Mouse (Mus musculus) G1E (cell line): ENCODE measurements at regions not wholly inside any gene's neighbourhood (a gene's known extent, or its start where the extent isn't known, plus 50 kb on each side); places are given as distances from the start of the nearest gene placed in this dataset.

ENCODE experiments used
- ATAC-seq: 2 replicates; pipeline ENCODE4 v1.8.0; 2016; ENCODE audit warnings: mild to moderate bottlenecking; ENCODE audit not compliant: insufficient number of reproducible peaks, poor library complexity, low FRiP score, severe bottlenecking; ENCODE audit errors: extremely low read depth
- DNase-seq: peaks from one replicate; pipeline ENCODE4 v3.0.0; 2012; ENCODE audit warnings: low spot score
- H3K27me3 ChIP-seq: 2 replicates; pipeline ENCODE4 v1.6.1; 2012; ENCODE audit warnings: mild to moderate bottlenecking, low read length, inconsistent platforms; ENCODE audit not compliant: insufficient read depth
- H3K36me3 ChIP-seq: replicated peaks from 2 replicates; pipeline ENCODE3; 2012; ENCODE audit warnings: mild to moderate bottlenecking, inconsistent platforms
- H3K4me1 ChIP-seq: 2 replicates; pipeline ENCODE4 v1.6.1; 2012; ENCODE audit warnings: low read depth, low read length, inconsistent platforms, mixed read lengths; ENCODE audit not compliant: insufficient read depth
- H3K4me3 ChIP-seq: 2 replicates; pipeline ENCODE4 v1.5.1; 2012; ENCODE audit warnings: low read depth, mild to moderate bottlenecking, inconsistent platforms, low read length, moderate library complexity, mixed read lengths
- H3K9me3 ChIP-seq: replicated peaks from 2 replicates; pipeline ENCODE4 v1.6.1; 2012; ENCODE audit warnings: inconsistent platforms
- CTCF ChIP-seq: IDR thresholded peaks from 2 replicates; pipeline ENCODE4 v1.5.1; 2012; ENCODE audit warnings: low read depth, low read length, inconsistent platforms, mixed read lengths
- GATA1 ChIP-seq: IDR thresholded peaks from 2 replicates; pipeline ENCODE4 v1.6.1; 2012; ENCODE audit warnings: borderline replicate concordance, low read length, inconsistent platforms, mixed read lengths
- GATA2 ChIP-seq: IDR thresholded peaks from 2 replicates; pipeline ENCODE4 v1.6.1; 2012; ENCODE audit warnings: low read depth, low read length, inconsistent platforms, borderline replicate concordance
- POLR2AphosphoS5 ChIP-seq: IDR thresholded peaks from 2 replicates; pipeline ENCODE4 v1.6.1; 2012; ENCODE audit warnings: low read depth, low read length, inconsistent platforms; ENCODE audit not compliant: insufficient replicate concordance
- TAL1 ChIP-seq: conservative IDR thresholded peaks from 2 replicates; pipeline ENCODE4 v1.6.1; 2012; ENCODE audit warnings: low read depth, low read length, inconsistent platforms, mixed read lengths

- no peak for DNase-seq
Observed at GRCm38 (mm10) chr5:75762374-75762773, 187.7 kb downstream of the Kit start.

DNA sequence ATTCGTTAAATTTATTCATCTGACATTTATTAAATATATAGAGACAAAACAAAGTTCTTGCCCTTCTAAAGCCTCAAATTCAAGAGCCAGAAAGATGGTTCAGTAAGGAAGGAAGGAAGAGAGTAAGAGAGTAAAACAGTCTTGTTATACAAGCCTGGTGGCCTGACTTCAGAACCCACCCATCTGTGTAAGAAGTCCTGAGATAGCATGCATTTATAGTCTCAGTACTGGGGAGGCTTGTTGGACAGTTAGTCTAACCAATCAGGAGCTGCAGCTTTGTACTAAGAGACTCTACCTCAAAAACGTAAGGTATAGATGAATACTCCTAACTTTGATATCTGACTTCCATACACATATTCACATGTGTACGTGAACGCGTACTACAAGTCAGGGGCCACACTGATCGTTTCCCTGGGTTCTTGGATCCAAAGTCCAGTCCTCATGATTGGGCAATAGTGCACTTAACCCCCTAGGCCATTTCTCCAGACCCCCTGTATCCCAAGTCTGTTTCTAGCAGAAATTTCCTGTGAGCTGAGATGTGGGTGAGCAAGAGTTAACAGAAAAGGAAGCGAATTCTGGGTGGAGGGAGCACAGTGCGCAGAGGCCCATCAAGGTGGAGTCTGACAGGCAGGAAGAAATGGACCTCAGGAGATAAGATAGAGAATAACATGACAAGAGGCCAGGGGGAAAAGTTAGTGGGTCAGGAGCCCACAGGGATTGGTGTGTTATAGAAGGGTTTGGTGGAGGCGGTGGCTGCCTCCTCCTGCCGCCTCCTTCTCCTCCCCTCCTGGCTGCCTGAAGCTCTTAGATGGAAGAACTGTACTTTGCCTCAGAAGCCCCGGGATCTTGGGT, 187.0 kb downstream of the Kit start:
- DNase-seq (peak; percentile 53), ATAC-seq (peak; percentile 97)
- no peak for TF ChIP-seq TAL1
- no peak for TF ChIP-seq GATA1
- no peak for TF ChIP-seq GATA2
- TF ChIP-seq CTCF = no peak
- TF ChIP-seq POLR2AphosphoS5 = no peak
- Histone ChIP-seq H3K4me3 (peak overlapping the region; percentile 34; the same call in 1 of the 2 replicates), H3K36me3 (no peaks in the 10 kb centered on the region), H3K9me3 (no peaks in the 10 kb centered on the region), H3K27me3 (no peaks in the 10 kb centered on the region), H3K4me1 (peaks cover 45% of the 10 kb centered on the region)

More at GRCm38 (mm10) chr5:75762374-75762773, 187.7 kb downstream of the Kit start:
- no peak for ATAC-seq
- no peaks in the 10 kb centered on the region for H3K9me3 ChIP-seq
- TF ChIP-seq GATA2 = no peak
- no peak for TF ChIP-seq CTCF
- TF ChIP-seq GATA1 = no peak
- TF ChIP-seq TAL1 = no peak
- TF ChIP-seq POLR2AphosphoS5 = no peak
- H3K36me3 ChIP-seq = no peaks in the 10 kb centered on the region
- H3K4me3 ChIP-seq = peak overlapping the region; percentile 34; the same call in 1 of the 2 replicates
- H3K27me3 ChIP-seq = no peaks in the 10 kb centered on the region
- H3K4me1 ChIP-seq = peaks cover 49% of the 10 kb centered on the region

DNA sequence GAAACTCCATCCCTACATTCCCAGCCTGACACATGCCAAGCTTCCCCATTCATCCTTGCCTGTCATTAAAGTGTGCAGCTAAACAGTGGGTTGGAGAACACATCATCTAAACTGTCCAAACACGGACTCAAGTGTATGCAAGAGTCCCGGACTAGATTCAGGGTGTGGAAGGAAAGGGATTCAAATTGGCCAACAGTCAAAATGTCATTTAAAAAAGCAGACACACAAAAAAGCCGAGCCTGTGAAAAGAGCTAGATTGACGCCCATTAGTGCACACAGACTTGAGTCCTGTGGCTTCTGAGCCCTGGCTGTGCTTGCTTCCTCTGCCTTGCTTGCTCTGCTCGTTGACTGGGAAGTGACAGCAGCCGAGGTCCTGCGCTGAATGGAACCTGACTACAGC, 181.5 kb downstream of the Kit start:
- DNase-seq = no peak
- H3K4me3 ChIP-seq = no peak overlapping the region
- peaks cover 2% of the 10 kb centered on the region; the same call in 1 of the 2 replicates for H3K27me3 ChIP-seq
- ATAC-seq = no peak
- H3K36me3 ChIP-seq = no peaks in the 10 kb centered on the region
- TF ChIP-seq POLR2AphosphoS5 (no peak), GATA2 (no peak)
- no peaks in the 10 kb centered on the region for H3K9me3 ChIP-seq
- peaks cover 24% of the 10 kb centered on the region for H3K4me1 ChIP-seq

- no peak for TF ChIP-seq CTCF
- no peak for TF ChIP-seq GATA2
- no peak for TF ChIP-seq TAL1
- no peak for TF ChIP-seq GATA1
- TF ChIP-seq POLR2AphosphoS5 = no peak
- Histone ChIP-seq H3K36me3 (no peaks in the 10 kb centered on the region), H3K27me3 (peaks cover 2% of the 10 kb centered on the region; the same call in 1 of the 2 replicates), H3K4me3 (no peak overlapping the region), H3K9me3 (no peaks in the 10 kb centered on the region), H3K4me1 (peaks cover 22% of the 10 kb centered on the region)
- DNase-seq (no peak), ATAC-seq (no peak)
Observed at GRCm38 (mm10) chr5:75754356-75754755, 179.6 kb downstream of the Kit start.

DNA sequence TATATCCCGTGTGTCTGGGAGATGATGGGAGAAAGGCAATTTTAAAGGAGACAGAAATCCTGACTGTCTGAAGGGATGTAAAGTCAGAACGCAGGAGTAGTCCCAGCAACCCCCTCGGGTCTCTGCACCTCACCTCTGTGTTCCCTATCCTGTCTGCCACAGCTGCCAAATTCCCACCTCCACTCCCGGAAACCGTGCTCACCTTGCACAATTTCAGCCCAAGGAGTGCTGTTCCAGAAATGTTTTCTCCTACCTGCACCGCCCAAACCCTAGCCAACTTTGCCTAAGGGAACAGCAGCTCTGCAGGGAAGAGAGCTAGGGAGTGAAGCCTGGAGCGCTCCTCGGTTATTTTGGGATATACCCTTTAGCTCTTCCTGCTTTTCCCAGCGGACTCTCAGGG, 170.6 kb downstream of the Kit start:
- H3K27me3 ChIP-seq = no peaks in the 10 kb centered on the region
- H3K4me1 ChIP-seq = peaks cover 35% of the 10 kb centered on the region
- H3K9me3 ChIP-seq = no peaks in the 10 kb centered on the region
- no peaks in the 10 kb centered on the region for H3K36me3 ChIP-seq
- no peak for TF ChIP-seq CTCF
- no peak for TF ChIP-seq GATA1
- no peak for TF ChIP-seq GATA2
- TF ChIP-seq TAL1 = no peak
- no peak for TF ChIP-seq POLR2AphosphoS5
- no peak overlapping the region for H3K4me3 ChIP-seq
- ATAC-seq (no peak), DNase-seq (no peak)

- H3K27me3 ChIP-seq = no peaks in the 10 kb centered on the region
- H3K36me3 ChIP-seq = no peaks in the 10 kb centered on the region
- ATAC-seq (peak; percentile 60), DNase-seq (peak; percentile 25)
- H3K4me1 ChIP-seq = peaks cover 39% of the 10 kb centered on the region
- no peak overlapping the region for H3K4me3 ChIP-seq
- TF ChIP-seq TAL1 (no peak; the same call in 1 of the 2 replicates), GATA1 (no peak), GATA2 (no peak), POLR2AphosphoS5 (no peak), CTCF (no peak)
- H3K9me3 ChIP-seq = no peaks in the 10 kb centered on the region
Observed at GRCm38 (mm10) chr5:75744475-75745045, 169.8 kb downstream of the Kit start.
